Mouse (Mus musculus) adrenal gland, adult 8-10 months (tissue): ENCODE measurements at regions not wholly inside any gene's neighbourhood (a gene's known extent, or its start where the extent isn't known, plus 50 kb on each side); places are given as distances from the start of the nearest gene placed in this dataset.
A peak's percentile ranks its signal among the peaks of the same experiment; 100 is the strongest.

Source experiments
- DNase-seq: peaks from one replicate; pipeline ENCODE4 v3.0.0; 2022

DNA sequence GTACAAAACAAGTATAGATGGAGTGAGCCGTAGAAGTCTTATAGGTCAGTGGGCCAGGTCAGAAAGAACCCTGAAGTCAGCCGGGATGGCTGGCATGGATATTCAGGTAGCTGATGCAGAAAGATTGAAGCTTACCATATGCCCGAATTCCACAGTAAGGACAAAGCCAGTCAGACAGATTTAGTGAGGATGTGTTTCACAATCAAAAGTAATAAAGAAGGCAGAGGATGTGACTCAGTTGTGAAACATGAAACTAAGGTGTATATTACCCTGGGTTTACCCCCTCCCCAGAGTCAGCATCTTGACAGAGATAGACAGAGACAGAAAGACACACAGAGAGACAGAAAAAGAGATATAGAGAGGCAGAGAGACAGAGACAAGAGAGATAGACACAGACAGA is 109.3 kb upstream of the Sgcd start:
- DNase-seq = no peak

GRCm38 (mm10) chr11:48097455-48097854 is 108.7 kb upstream of the Sgcd start:
- DNase-seq = no peak

DNA sequence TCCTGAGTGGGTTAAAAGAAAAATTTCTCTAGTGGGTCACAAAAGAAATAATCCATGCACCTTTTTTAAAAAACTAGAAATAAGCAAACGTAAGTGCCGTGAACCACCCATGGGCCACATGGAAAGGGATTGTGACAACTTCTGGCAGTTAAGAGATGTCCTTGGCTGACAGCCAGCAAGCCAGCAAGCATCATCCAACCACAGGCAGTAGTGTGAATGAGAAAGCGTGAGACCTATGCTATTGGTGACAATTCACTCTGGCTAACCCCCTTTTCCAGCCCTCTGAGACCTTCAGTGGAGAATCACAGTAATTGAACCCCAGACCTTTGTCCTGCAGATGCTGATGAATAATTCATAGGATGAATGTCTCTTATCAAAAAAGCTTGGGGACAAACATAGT is 78.3 kb upstream of the Sgcd start:
- DNase-seq = peak; percentile 11

DNA sequence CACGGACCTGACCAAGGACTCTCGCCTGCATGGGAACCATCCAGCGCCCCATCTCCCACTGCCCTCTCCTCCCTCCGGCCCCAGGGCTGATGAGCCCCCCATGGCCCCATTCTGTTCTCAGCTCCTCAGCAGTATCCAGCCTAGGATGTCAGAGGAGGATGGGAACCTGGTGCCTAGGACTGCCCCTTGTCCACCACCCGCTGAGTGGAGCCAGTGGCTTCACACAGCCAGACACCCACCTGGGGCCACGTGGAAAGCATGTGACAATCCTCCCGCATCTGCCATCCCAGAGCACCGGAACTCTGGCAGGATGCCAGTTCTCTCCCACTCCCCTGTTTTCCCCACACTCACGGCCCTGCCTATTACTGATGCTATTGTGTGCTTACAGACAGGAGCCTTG is 75.0 kb upstream of the Sgcd start:
- no peak for DNase-seq

- no peak for DNase-seq
Observed at GRCm38 (mm10) chr11:48061501-48061900, 72.7 kb upstream of the Sgcd start.

GRCm38 (mm10) chr11:48051156-48051866 is 62.5 kb upstream of the Sgcd start:
- no peak for DNase-seq

GRCm38 (mm10) chr11:48048311-48048710 is 59.5 kb upstream of the Sgcd start:
- DNase-seq = no peak
